20 mouse cellular contexts compared by ENCODE assay signal in genomic region chr17:29894965-29895364, GRCm38 (mm10).
DNase-seq lines count a peak whose midpoint lies in the region; ATAC-seq and TF ChIP-seq lines count a peak whose summit lies in the region.
"Had no signal": no experiment of that assay in that cellular context is flagged by ENCODE, and none has a peak within 500 bp of the region (broad histone marks: within the 10 kb centered on the region; RNA-seq: fewer than 3 reads in every experiment).

No protein-coding gene starts in this region.

- 79% methylated on average over 5 of the region's 5 CpGs for WGBS in hindbrain, embryonic 10.5 days
- WGBS in hindbrain, embryonic 12.5 days, result 78% methylated on average over 5 of the region's 5 CpGs
- 71% methylated on average over 5 of the region's 5 CpGs for WGBS in midbrain, postnatal 0 days
- 68% methylated on average over 5 of the region's 5 CpGs for WGBS in midbrain, embryonic 16.5 days

- intact Hi-C loops in gastrocnemius, postnatal 14 days (cut with DNase I; ENCODE audit: low total_unique reads), result no loop called here

- no peak overlapping the region for H3K9ac ChIP-seq in hindbrain, embryonic 12.5 days
- no peak overlapping the region for H3K9ac ChIP-seq in midbrain, postnatal 0 days (replicated peaks; ENCODE audit: low read length, poor library complexity, severe bottlenecking)
- H3K9ac ChIP-seq in midbrain, embryonic 16.5 days (ENCODE audit: low read depth, low read length), result no peak overlapping the region
- H3K9ac ChIP-seq: forebrain, embryonic 12.5 days; hindbrain, embryonic 15.5 days had no signal

- H3K4me1 ChIP-seq in hindbrain, embryonic 10.5 days (replicated peaks), result peaks cover 39% of the 10 kb centered on the region
- H3K4me1 ChIP-seq in hindbrain, embryonic 12.5 days, result peaks cover 25% of the 10 kb centered on the region
- H3K4me1 ChIP-seq in midbrain, postnatal 0 days (ENCODE audit: insufficient read depth, low read length), result peaks cover 5% of the 10 kb centered on the region; the same call in 1 of the 2 replicates
- H3K4me1 ChIP-seq in midbrain, embryonic 16.5 days (ENCODE audit: control insufficient read depth, insufficient read depth, low read length), result peaks cover 15% of the 10 kb centered on the region

- H3K4me3 ChIP-seq in hindbrain, embryonic 10.5 days, result no peak overlapping the region
- H3K4me3 ChIP-seq in hindbrain, embryonic 12.5 days, result no peak overlapping the region
- H3K4me3 ChIP-seq in midbrain, postnatal 0 days (ENCODE audit: low read depth, low read length), result no peak overlapping the region
- no peak overlapping the region for H3K4me3 ChIP-seq in midbrain, embryonic 16.5 days (ENCODE audit: low read depth, low read length)
- H3K4me3 ChIP-seq: embryonic facial prominence, embryonic 13.5 days; forebrain, embryonic 12.5 days; heart, embryonic 10.5 days; hindbrain, embryonic 15.5 days had no signal

- no peak for TF ChIP-seq CTCF in midbrain, postnatal 0 days (IDR thresholded peaks at IDR 0.05)

- no peak for ATAC-seq in hindbrain, embryonic 12.5 days (ENCODE audit: low FRiP score)
- no peak for ATAC-seq in midbrain, postnatal 0 days (ENCODE audit: low FRiP score)
- no peak for ATAC-seq in midbrain, embryonic 16.5 days
- no peak for ATAC-seq in inflammation-experienced regulatory T-cells, adult 6 months
- ATAC-seq: forebrain, embryonic 16.5 days had no signal

- DNase-seq in hindbrain, embryonic 10.5 days (ENCODE audit: low spot score), result no peak
- peak; percentile 33 for DNase-seq in midbrain, postnatal 0 days (ENCODE audit: low spot score)
- peak; percentile 72 for DNase-seq in gastrocnemius, postnatal 14 days
- no peak for DNase-seq in embryo, embryonic 11 days
- DNase-seq: adrenal gland, adult 8-10 months; adrenal gland, postnatal 36 days; cerebellum, adult 2 months; cerebellum, postnatal 25 days; heart, adult 18-20 months; heart, postnatal 10 days; heart, postnatal 4 days; kidney, adult 18-20 months had no signal

- peaks cover 34% of the 10 kb centered on the region for H3K27me3 ChIP-seq in hindbrain, embryonic 10.5 days (ENCODE audit: insufficient read depth, poor library complexity, severe bottlenecking)
- peaks cover 18% of the 10 kb centered on the region for H3K27me3 ChIP-seq in hindbrain, embryonic 12.5 days
- no peaks in the 10 kb centered on the region for H3K27me3 ChIP-seq in midbrain, postnatal 0 days (ENCODE audit: insufficient read depth, low read length)
- peaks cover 4% of the 10 kb centered on the region; the same call in 1 of the 2 replicates for H3K27me3 ChIP-seq in midbrain, embryonic 16.5 days (ENCODE audit: control insufficient read depth, insufficient read depth, low read depth, low read length)
- H3K27me3 ChIP-seq: hindbrain, embryonic 15.5 days had no signal

- no peaks in the 10 kb centered on the region for H3K9me3 ChIP-seq in hindbrain, embryonic 10.5 days
- no peaks in the 10 kb centered on the region for H3K9me3 ChIP-seq in hindbrain, embryonic 12.5 days (replicated peaks)
- H3K9me3 ChIP-seq in midbrain, postnatal 0 days (ENCODE audit: low read length), result no peaks in the 10 kb centered on the region
- H3K9me3 ChIP-seq in midbrain, embryonic 16.5 days (replicated peaks; ENCODE audit: control insufficient read depth, low read length, poor library complexity, severe bottlenecking), result no peaks in the 10 kb centered on the region
- H3K9me3 ChIP-seq: forebrain, embryonic 12.5 days; heart, embryonic 10.5 days; hindbrain, embryonic 15.5 days had no signal

- 0 out of 2 replicates have a peak overlapping the region, but pooled peaks have one; percentile 76 for H3K27ac ChIP-seq in hindbrain, embryonic 10.5 days
- H3K27ac ChIP-seq in hindbrain, embryonic 12.5 days, result no peak overlapping the region
- no peak overlapping the region for H3K27ac ChIP-seq in midbrain, postnatal 0 days (ENCODE audit: low read depth, low read length)
- H3K27ac ChIP-seq in midbrain, embryonic 16.5 days (ENCODE audit: low read length), result no peak overlapping the region
- H3K27ac ChIP-seq: embryonic facial prominence, embryonic 13.5 days; heart, embryonic 10.5 days; hindbrain, embryonic 15.5 days had no signal

- no peaks in the 10 kb centered on the region for H3K36me3 ChIP-seq in hindbrain, embryonic 10.5 days
- H3K36me3 ChIP-seq in hindbrain, embryonic 12.5 days, result no peaks in the 10 kb centered on the region
- no peaks in the 10 kb centered on the region for H3K36me3 ChIP-seq in midbrain, postnatal 0 days (ENCODE audit: insufficient read depth, low read length)
- no peaks in the 10 kb centered on the region for H3K36me3 ChIP-seq in midbrain, embryonic 16.5 days (ENCODE audit: control insufficient read depth, insufficient read depth, low read length)
- H3K36me3 ChIP-seq: embryonic facial prominence, embryonic 13.5 days; forebrain, embryonic 12.5 days; heart, embryonic 10.5 days; hindbrain, embryonic 15.5 days had no signal

- no peak overlapping the region for H3K4me2 ChIP-seq in hindbrain, embryonic 12.5 days (replicated peaks)
- no peak overlapping the region for H3K4me2 ChIP-seq in midbrain, postnatal 0 days (ENCODE audit: low read depth, low read length, poor library complexity, severe bottlenecking)
- H3K4me2 ChIP-seq in midbrain, embryonic 16.5 days (ENCODE audit: low read length), result no peak overlapping the region
- H3K4me2 ChIP-seq: embryonic facial prominence, embryonic 13.5 days; forebrain, embryonic 12.5 days; hindbrain, embryonic 15.5 days had no signal

Comparison
In these comparisons a context has a peak if more than half of its experiments do, and no peak if none do; other contexts are left out.
1. DNase-seq: peak in midbrain, postnatal 0 days (single experiment) and gastrocnemius, postnatal 14 days (single experiment); none in hindbrain, embryonic 10.5 days (single experiment) and embryo, embryonic 11 days (single experiment).